Mouse (Mus musculus) erythroblast, embryonic 14.5 days (primary cell): ENCODE results near the gene Sik3.

Source experiments
- GATA1 ChIP-seq: IDR thresholded peaks from 2 replicates; pipeline ENCODE4 v1.6.1; 2012; ENCODE audit warnings: low read length, inconsistent platforms, mixed read lengths
- TAL1 ChIP-seq: IDR thresholded peaks from 3 replicates; pipeline ENCODE4 v1.6.1; 2012; ENCODE audit warnings: low read length, inconsistent platforms, mixed read lengths

GRCm38 (mm10) chr9:46120468-46121253 is 108.0 kb downstream of the Sik3 start:
- TF ChIP-seq GATA1 = no peak
- no peak for TF ChIP-seq TAL1
